Mouse (Mus musculus): ENCODE measurements around the gene Lyg1. TPM values are rescaled to one million over a fixed set of nuclear protein-coding genes. Genes with fewer than 3 reads are reported as not detected.

The Lyg1 gene
- polyA plus RNA-seq, 1 experiment from 2014 or later: not detected

- ATAC-seq (ENCODE audit: low FRiP score) (no peak), DNase-seq (ENCODE audit: low spot score, missing footprints) (no peak)
- no peaks in the 10 kb centered on the region for H3K4me1 ChIP-seq (ENCODE audit: control insufficient read depth, insufficient read depth, low read length)
- no peak overlapping the region for H3K27ac ChIP-seq (ENCODE audit: low read depth, low read length)
- no peak overlapping the region for H3K4me3 ChIP-seq (ENCODE audit: low read depth, low read length)
- no peaks in the 10 kb centered on the region for H3K36me3 ChIP-seq (ENCODE audit: control insufficient read depth, insufficient read depth, low read length)
- no peaks in the 10 kb centered on the region for H3K27me3 ChIP-seq (ENCODE audit: control insufficient read depth, insufficient read depth, low read length)
- H3K4me2 ChIP-seq: no peak overlapping the region
- H3K9me3 ChIP-seq (ENCODE audit: control insufficient read depth, low read length): no peaks in the 10 kb centered on the region
- H3K9ac ChIP-seq (ENCODE audit: low read length): no peak overlapping the region
- 72% methylated on average over 5 of the region's 5 CpGs for WGBS
Measured at GRCm38 (mm10) chr1:37959486-37959885, 1.9 kb upstream of the Lyg1 start.

- Histone ChIP-seq H3K9ac (ENCODE audit: low read length) (no peak overlapping the region), H3K4me1 (ENCODE audit: control insufficient read depth, insufficient read depth, low read length) (no peaks in the 10 kb centered on the region)
- WGBS: 74% methylated on average over 2 of the region's 2 CpGs
Measured at GRCm38 (mm10) chr1:37958516-37958915, 957 bp upstream of the Lyg1 start.

GRCm38 (mm10) chr1:37956690-37957431, 698 bp downstream of the Lyg1 start:
- H3K9me3 ChIP-seq (ENCODE audit: control insufficient read depth, low read length): no peaks in the 10 kb centered on the region
- no peaks in the 10 kb centered on the region for H3K4me1 ChIP-seq (ENCODE audit: control insufficient read depth, insufficient read depth, low read length)
- no peak for ATAC-seq (ENCODE audit: low FRiP score)
- H3K4me2 ChIP-seq: no peak overlapping the region
- H3K27ac ChIP-seq (ENCODE audit: low read depth, low read length): no peak overlapping the region
- H3K4me3 ChIP-seq (ENCODE audit: low read depth, low read length): no peak overlapping the region
- H3K9ac ChIP-seq (ENCODE audit: low read length): no peak overlapping the region
- no peaks in the 10 kb centered on the region for H3K27me3 ChIP-seq (ENCODE audit: control insufficient read depth, insufficient read depth, low read length)
- WGBS: 46% methylated on average over 3 of the region's 3 CpGs
- DNase-seq (ENCODE audit: low spot score, missing footprints): no peak
- no peaks in the 10 kb centered on the region for H3K36me3 ChIP-seq (ENCODE audit: control insufficient read depth, insufficient read depth, low read length)

More at GRCm38 (mm10) chr1:37958516-37958915, 957 bp upstream of the Lyg1 start:
- DNase-seq (ENCODE audit: low spot score, missing footprints): no peak
- no peaks in the 10 kb centered on the region for H3K9me3 ChIP-seq (ENCODE audit: control insufficient read depth, low read length)
- no peaks in the 10 kb centered on the region for H3K36me3 ChIP-seq (ENCODE audit: control insufficient read depth, insufficient read depth, low read length)
- H3K27ac ChIP-seq (ENCODE audit: low read depth, low read length): no peak overlapping the region
- H3K4me2 ChIP-seq: no peak overlapping the region
- ATAC-seq (ENCODE audit: low FRiP score): no peak
- H3K27me3 ChIP-seq (ENCODE audit: control insufficient read depth, insufficient read depth, low read length): no peaks in the 10 kb centered on the region
- H3K4me3 ChIP-seq (ENCODE audit: low read depth, low read length): no peak overlapping the region

GRCm38 (mm10) chr1:37955251-37955650, 2.3 kb downstream of the Lyg1 start:
- no peak overlapping the region for H3K4me2 ChIP-seq
- no peak overlapping the region for H3K27ac ChIP-seq (ENCODE audit: low read depth, low read length)
- no peaks in the 10 kb centered on the region for H3K4me1 ChIP-seq (ENCODE audit: control insufficient read depth, insufficient read depth, low read length)
- WGBS: 80% methylated on average over 2 of the region's 2 CpGs
- ATAC-seq (ENCODE audit: low FRiP score) (no peak), DNase-seq (ENCODE audit: low spot score, missing footprints) (no peak)
- H3K9ac ChIP-seq (ENCODE audit: low read length): no peak overlapping the region
- no peaks in the 10 kb centered on the region for H3K9me3 ChIP-seq (ENCODE audit: control insufficient read depth, low read length)
- no peak overlapping the region for H3K4me3 ChIP-seq (ENCODE audit: low read depth, low read length)
- H3K36me3 ChIP-seq (ENCODE audit: control insufficient read depth, insufficient read depth, low read length): no peaks in the 10 kb centered on the region
- no peaks in the 10 kb centered on the region for H3K27me3 ChIP-seq (ENCODE audit: control insufficient read depth, insufficient read depth, low read length)

- Histone ChIP-seq H3K4me3 (ENCODE audit: low read depth, low read length) (no peak overlapping the region), H3K4me1 (ENCODE audit: control insufficient read depth, insufficient read depth, low read length) (no peaks in the 10 kb centered on the region), H3K27ac (ENCODE audit: low read depth, low read length) (no peak overlapping the region), H3K27me3 (ENCODE audit: control insufficient read depth, insufficient read depth, low read length) (no peaks in the 10 kb centered on the region), H3K9ac (ENCODE audit: low read length) (no peak overlapping the region), H3K36me3 (ENCODE audit: control insufficient read depth, insufficient read depth, low read length) (no peaks in the 10 kb centered on the region), H3K4me2 (no peak overlapping the region), H3K9me3 (ENCODE audit: control insufficient read depth, low read length) (no peaks in the 10 kb centered on the region)
- WGBS: 91% methylated on average over 7 of the region's 7 CpGs
- DNase-seq (ENCODE audit: low spot score, missing footprints): no peak
- ATAC-seq (ENCODE audit: low FRiP score): no peak
Measured at GRCm38 (mm10) chr1:37954786-37955185, 2.8 kb downstream of the Lyg1 start.

- 70% methylated on average over 2 of the region's 2 CpGs for WGBS
- Histone ChIP-seq H3K4me2 (no peak overlapping the region), H3K27ac (ENCODE audit: low read depth, low read length) (no peak overlapping the region), H3K27me3 (ENCODE audit: control insufficient read depth, insufficient read depth, low read length) (no peaks in the 10 kb centered on the region), H3K9me3 (ENCODE audit: control insufficient read depth, low read length) (no peaks in the 10 kb centered on the region), H3K4me3 (ENCODE audit: low read depth, low read length) (no peak overlapping the region), H3K4me1 (ENCODE audit: control insufficient read depth, insufficient read depth, low read length) (no peaks in the 10 kb centered on the region), H3K9ac (ENCODE audit: low read length) (no peak overlapping the region), H3K36me3 (ENCODE audit: control insufficient read depth, insufficient read depth, low read length) (no peaks in the 10 kb centered on the region)
- DNase-seq (ENCODE audit: low spot score, missing footprints) (no peak), ATAC-seq (ENCODE audit: low FRiP score) (no peak)
Measured at GRCm38 (mm10) chr1:37948906-37949305, 8.7 kb downstream of the Lyg1 start.

GRCm38 (mm10) chr1:37931806-37932205, 25.8 kb downstream of the Lyg1 start:
- Histone ChIP-seq H3K27me3 (ENCODE audit: control insufficient read depth, insufficient read depth, low read length) (no peaks in the 10 kb centered on the region), H3K27ac (ENCODE audit: low read depth, low read length) (no peak overlapping the region), H3K4me1 (ENCODE audit: control insufficient read depth, insufficient read depth, low read length) (no peaks in the 10 kb centered on the region), H3K36me3 (ENCODE audit: control insufficient read depth, insufficient read depth, low read length) (no peaks in the 10 kb centered on the region), H3K4me3 (ENCODE audit: low read depth, low read length) (no peak overlapping the region), H3K9ac (ENCODE audit: low read length) (no peak overlapping the region), H3K4me2 (no peak overlapping the region), H3K9me3 (ENCODE audit: control insufficient read depth, low read length) (no peaks in the 10 kb centered on the region)
- no peak for ATAC-seq (ENCODE audit: low FRiP score)
- WGBS: 20% methylated on average over 3 of the region's 3 CpGs
- no peak for DNase-seq (ENCODE audit: low spot score, missing footprints)

- H3K4me2 ChIP-seq: no peak overlapping the region
- H3K9ac ChIP-seq (ENCODE audit: low read length): no peak overlapping the region
- H3K27me3 ChIP-seq (ENCODE audit: control insufficient read depth, insufficient read depth, low read length): no peaks in the 10 kb centered on the region
- DNase-seq (ENCODE audit: low spot score, missing footprints) (no peak), ATAC-seq (ENCODE audit: low FRiP score) (no peak)
- H3K27ac ChIP-seq (ENCODE audit: low read depth, low read length): no peak overlapping the region
- H3K4me1 ChIP-seq (ENCODE audit: control insufficient read depth, insufficient read depth, low read length): no peaks in the 10 kb centered on the region
- WGBS: 88% methylated on average over 8 of the region's 8 CpGs
- no peak overlapping the region for H3K4me3 ChIP-seq (ENCODE audit: low read depth, low read length)
- no peaks in the 10 kb centered on the region for H3K9me3 ChIP-seq (ENCODE audit: control insufficient read depth, low read length)
- H3K36me3 ChIP-seq (ENCODE audit: control insufficient read depth, insufficient read depth, low read length): no peaks in the 10 kb centered on the region
Measured at GRCm38 (mm10) chr1:37925971-37926370, 31.6 kb downstream of the Lyg1 start.

- Histone ChIP-seq H3K27ac (ENCODE audit: low read depth, low read length) (no peak overlapping the region), H3K4me2 (no peak overlapping the region), H3K4me3 (ENCODE audit: low read depth, low read length) (no peak overlapping the region), H3K9ac (ENCODE audit: low read length) (no peak overlapping the region), H3K36me3 (ENCODE audit: control insufficient read depth, insufficient read depth, low read length) (no peaks in the 10 kb centered on the region), H3K9me3 (ENCODE audit: control insufficient read depth, low read length) (no peaks in the 10 kb centered on the region), H3K27me3 (ENCODE audit: control insufficient read depth, insufficient read depth, low read length) (no peaks in the 10 kb centered on the region), H3K4me1 (ENCODE audit: control insufficient read depth, insufficient read depth, low read length) (no peaks in the 10 kb centered on the region)
- no peak for ATAC-seq (ENCODE audit: low FRiP score)
- WGBS: 66% methylated on average over 8 of the region's 8 CpGs
- no peak for DNase-seq (ENCODE audit: low spot score, missing footprints)
Measured at GRCm38 (mm10) chr1:37922536-37922935, 35.0 kb downstream of the Lyg1 start.

Data from midbrain, embryonic 11.5 days (tissue).